7 mouse cellular contexts compared by ENCODE assay signal in genomic region chr16:13446971-13447283, GRCm38 (mm10).
DNase-seq lines count a peak whose midpoint lies in the region; ATAC-seq and TF ChIP-seq lines count a peak whose summit lies in the region.

No protein-coding gene starts in this region.

- no peak for DNase-seq in lung, postnatal 36 days
- DNase-seq in forebrain, embryonic 14.5 days (ENCODE audit: low spot score): no peak
- no peak for DNase-seq in limb, embryonic 14.5 days (ENCODE audit: low spot score)
- DNase-seq in left cerebral cortex, postnatal 25 days (ENCODE audit: low spot score in 2 of 2): no peak

- no peaks in the 10 kb centered on the region for H3K9me3 ChIP-seq in lung, embryonic 15.5 days
- H3K9me3 ChIP-seq in forebrain, embryonic 14.5 days (replicated peaks; ENCODE audit: control insufficient read depth, low read length): no peaks in the 10 kb centered on the region
- H3K9me3 ChIP-seq in limb, embryonic 14.5 days (ENCODE audit: control insufficient read depth, low read length): no peaks in the 10 kb centered on the region
- H3K9me3 ChIP-seq in stomach, embryonic 14.5 days (ENCODE audit: control insufficient read depth, low read depth, low read length): no peaks in the 10 kb centered on the region

- H3K4me3 ChIP-seq in lung, embryonic 15.5 days: peak overlapping the region; percentile 69
- H3K4me3 ChIP-seq in forebrain, embryonic 14.5 days (ENCODE audit: low read depth, low read length): peak overlapping the region; percentile 61
- H3K4me3 ChIP-seq in limb, embryonic 14.5 days (replicated peaks; ENCODE audit: low read length): peak overlapping the region; percentile 83
- H3K4me3 ChIP-seq in stomach, embryonic 14.5 days (ENCODE audit: low read depth, low read length): peak overlapping the region; percentile 84

- no peaks in the 10 kb centered on the region for H3K36me3 ChIP-seq in lung, embryonic 15.5 days
- H3K36me3 ChIP-seq in forebrain, embryonic 14.5 days (ENCODE audit: control insufficient read depth, insufficient read depth, low read length): no peaks in the 10 kb centered on the region
- H3K36me3 ChIP-seq in limb, embryonic 14.5 days (ENCODE audit: control insufficient read depth, insufficient read depth, low read length): no peaks in the 10 kb centered on the region
- no peaks in the 10 kb centered on the region for H3K36me3 ChIP-seq in stomach, embryonic 14.5 days (ENCODE audit: control insufficient read depth, insufficient read depth, low read length)

- TF ChIP-seq POLR2A in limb, embryonic 14.5 days (IDR thresholded peaks at IDR 0.05; ENCODE audit: borderline replicate concordance, extremely low read depth, insufficient read depth, insufficient read length): no peak

- ATAC-seq in lung, embryonic 15.5 days (ENCODE audit: borderline replicate concordance, extremely low read depth, low FRiP score, low TSS enrichment): peak; percentile 21; the same call in 1 of the 2 replicates
- ATAC-seq in forebrain, embryonic 14.5 days: no peak
- ATAC-seq in limb, embryonic 14.5 days (ENCODE audit: low FRiP score, low read depth): peak; percentile 5; the same call in 1 of the 2 replicates
- ATAC-seq in stomach, embryonic 14.5 days (ENCODE audit: insufficient number of reproducible peaks, insufficient read depth, low FRiP score, low read depth): peak; percentile 10; the same call in 1 of the 2 replicates
- no peak for ATAC-seq in erythroid progenitor cell, adult 5-6 weeks (replicated peaks; ENCODE audit: low FRiP score, poor library complexity, severe bottlenecking)

- peaks cover 14% of the 10 kb centered on the region for H3K4me1 ChIP-seq in lung, embryonic 15.5 days
- H3K4me1 ChIP-seq in forebrain, embryonic 14.5 days (ENCODE audit: control insufficient read depth, insufficient read depth, low read length): peaks cover 10% of the 10 kb centered on the region; the same call in 1 of the 2 replicates
- H3K4me1 ChIP-seq in limb, embryonic 14.5 days (ENCODE audit: control insufficient read depth, insufficient read depth, low read length): peaks cover 10% of the 10 kb centered on the region
- H3K4me1 ChIP-seq in stomach, embryonic 14.5 days (ENCODE audit: control insufficient read depth, insufficient read depth, low read length): peaks cover 10% of the 10 kb centered on the region; the same call in 1 of the 2 replicates

- intact Hi-C loops in left cerebral cortex, postnatal 25 days (cut with DNase I): loop anchor here (5.0 kb wide), 3 partner anchors 75 to 180 kb away; no protein-coding TSS in a partner anchor

- WGBS in lung, embryonic 15.5 days: 6% methylated on average over 11 of the region's 11 CpGs
- 4% methylated on average over 11 of the region's 11 CpGs for WGBS in forebrain, embryonic 14.5 days
- WGBS in limb, embryonic 14.5 days: 2% methylated on average over 10 of the region's 11 CpGs
- 5% methylated on average over 11 of the region's 11 CpGs for WGBS in stomach, embryonic 14.5 days

- no peak overlapping the region for H3K27ac ChIP-seq in lung, embryonic 15.5 days
- no peak overlapping the region for H3K27ac ChIP-seq in forebrain, embryonic 14.5 days (ENCODE audit: low read depth, low read length)
- H3K27ac ChIP-seq in limb, embryonic 14.5 days (replicated peaks; ENCODE audit: low read depth, low read length): no peak overlapping the region
- H3K27ac ChIP-seq in stomach, embryonic 14.5 days (ENCODE audit: low read length): no peak overlapping the region

- no peaks in the 10 kb centered on the region; the same call in 1 of the 2 replicates for H3K27me3 ChIP-seq in lung, embryonic 15.5 days
- H3K27me3 ChIP-seq in forebrain, embryonic 14.5 days (replicated peaks; ENCODE audit: control insufficient read depth, insufficient read depth, low read length): peaks cover 21% of the 10 kb centered on the region
- peaks cover 13% of the 10 kb centered on the region; the same call in 1 of the 2 replicates for H3K27me3 ChIP-seq in limb, embryonic 14.5 days (ENCODE audit: control insufficient read depth, insufficient read depth, low read length)
- no peaks in the 10 kb centered on the region for H3K27me3 ChIP-seq in stomach, embryonic 14.5 days (ENCODE audit: control insufficient read depth, insufficient read depth, low read length)

- H3K9ac ChIP-seq in lung, embryonic 15.5 days: peak overlapping the region; percentile 63; the same call in 1 of the 2 replicates
- peak overlapping the region; percentile 74 for H3K9ac ChIP-seq in forebrain, embryonic 14.5 days (ENCODE audit: low read length)
- peak overlapping the region; percentile 79 for H3K9ac ChIP-seq in limb, embryonic 14.5 days (ENCODE audit: low read depth, low read length, severe bottlenecking)
- no peak overlapping the region for H3K9ac ChIP-seq in stomach, embryonic 14.5 days (replicated peaks; ENCODE audit: low read depth, low read length)

- peak overlapping the region; percentile 93 for H3K4me2 ChIP-seq in lung, embryonic 15.5 days
- H3K4me2 ChIP-seq in forebrain, embryonic 14.5 days (ENCODE audit: low read length): peak overlapping the region; percentile 98
- H3K4me2 ChIP-seq in limb, embryonic 14.5 days (replicated peaks; ENCODE audit: low read depth, low read length, severe bottlenecking): peak overlapping the region; percentile 97
- peak overlapping the region; percentile 97 for H3K4me2 ChIP-seq in stomach, embryonic 14.5 days (replicated peaks; ENCODE audit: low read depth, low read length)

Comparison
In these comparisons a context has a peak if more than half of its experiments do, and no peak if none do; other contexts are left out.
1. ATAC-seq: peak in lung, embryonic 15.5 days (single experiment), limb, embryonic 14.5 days (single experiment) and stomach, embryonic 14.5 days (single experiment); none in forebrain, embryonic 14.5 days (single experiment) and erythroid progenitor cell, adult 5-6 weeks (single experiment).
2. Peak in every context shown above with its lines, with median percentiles within 50 percentile points of each other: H3K4me2 ChIP-seq and H3K4me3 ChIP-seq.